Mouse (Mus musculus): ENCODE measurements around the gene Cdc42bpa.

The Cdc42bpa gene

DNA sequence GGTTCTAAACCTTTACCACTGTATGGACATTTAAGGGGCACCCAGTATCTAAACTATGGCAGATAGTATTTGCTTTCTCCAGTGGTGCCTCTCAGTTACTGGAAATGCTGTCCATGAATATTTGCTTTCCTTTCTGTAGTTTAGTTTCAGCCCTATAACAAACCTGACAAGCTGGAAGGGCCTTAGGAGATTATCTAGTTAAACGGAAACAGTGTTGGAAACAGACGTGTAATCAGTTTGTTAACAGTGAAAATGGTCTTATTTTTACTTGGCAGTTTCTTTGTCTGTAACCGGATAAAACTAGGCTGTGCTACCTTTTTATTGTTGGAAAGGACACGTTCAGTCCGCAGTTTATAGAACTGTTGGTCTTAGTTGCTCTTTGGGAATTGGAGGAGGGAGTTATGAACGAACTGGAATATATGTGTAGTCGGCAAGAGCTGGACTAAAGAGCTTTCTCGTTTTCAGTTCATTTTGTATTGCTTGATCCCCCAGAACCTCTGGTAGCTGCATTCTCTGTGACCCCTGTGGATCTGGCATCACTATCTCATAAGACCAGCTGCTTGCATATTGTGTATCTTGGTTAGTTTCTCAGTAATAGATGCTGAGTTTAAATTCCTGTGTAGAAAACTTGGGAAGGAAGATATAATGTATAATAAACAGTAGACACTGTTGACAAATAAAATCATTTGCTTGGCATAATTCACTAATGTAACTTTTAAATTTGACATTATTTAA lies 70.5 kb downstream of the Cdc42bpa start:
- in situ Hi-C loops (cut with MboI; ENCODE audit: low sequenced_read_pairs) = no loop called here

DNA sequence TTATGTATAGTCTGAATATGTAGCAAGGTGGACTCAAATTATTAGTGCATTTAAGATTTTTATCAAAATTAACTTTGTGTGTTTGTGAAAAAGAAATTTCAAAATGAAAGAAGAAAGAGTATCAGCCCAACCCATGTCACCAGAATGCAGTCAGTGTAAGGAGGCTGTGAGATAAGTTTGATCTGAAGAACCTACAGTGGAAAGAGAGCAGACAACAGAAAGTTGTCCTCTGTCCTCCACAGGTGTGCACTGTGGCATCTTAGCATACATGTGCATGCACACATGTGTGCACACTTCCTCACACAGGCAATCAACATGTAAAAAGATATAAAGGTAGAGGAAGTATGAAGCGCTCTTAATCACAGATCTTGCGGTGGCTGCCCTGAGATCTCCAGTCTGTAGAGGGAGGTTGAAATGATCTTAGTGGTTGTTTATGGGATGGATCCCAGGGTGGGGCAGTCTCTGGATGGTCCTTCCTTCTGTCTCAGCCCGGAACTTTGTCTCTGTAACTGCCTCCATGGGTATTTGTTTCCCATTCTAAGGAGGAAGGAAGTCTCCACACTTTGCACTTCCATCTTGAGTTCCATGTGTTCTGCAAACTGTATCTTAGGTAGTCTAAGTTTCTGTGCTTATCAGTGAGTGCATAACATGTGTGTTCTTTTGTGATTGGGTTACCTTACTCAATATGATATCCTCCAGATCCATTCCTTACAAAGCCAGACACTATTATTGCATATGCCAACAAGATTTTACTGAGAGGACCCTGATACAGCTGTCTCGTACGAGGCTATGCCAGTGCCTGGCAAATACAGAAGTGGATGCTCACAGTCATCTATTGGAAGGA lies 71.7 kb downstream of the Cdc42bpa start:
- in situ Hi-C loops (cut with MboI; ENCODE audit: low sequenced_read_pairs) = no loop called here

DNA sequence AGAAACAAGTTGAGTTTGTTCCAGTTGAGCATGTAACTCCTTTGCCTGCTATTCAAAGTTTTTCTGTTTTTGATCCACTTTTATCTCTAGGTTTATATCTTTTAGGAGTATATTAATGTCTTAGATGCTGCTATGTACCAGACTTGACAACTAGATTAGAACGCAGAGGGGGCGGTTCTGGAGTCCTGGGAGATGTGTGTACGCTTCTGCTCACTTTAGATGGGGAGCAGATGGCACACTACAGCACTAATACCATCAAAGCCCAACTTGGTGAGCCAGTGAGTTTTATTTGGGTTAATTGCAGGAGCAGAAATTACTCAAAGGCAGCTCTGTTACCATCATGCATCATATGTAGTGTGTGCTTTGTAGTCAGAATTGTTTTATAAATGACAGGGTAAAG lies 77.2 kb downstream of the Cdc42bpa start:
- in situ Hi-C loops (cut with MboI; ENCODE audit: low sequenced_read_pairs) = no loop called here

DNA sequence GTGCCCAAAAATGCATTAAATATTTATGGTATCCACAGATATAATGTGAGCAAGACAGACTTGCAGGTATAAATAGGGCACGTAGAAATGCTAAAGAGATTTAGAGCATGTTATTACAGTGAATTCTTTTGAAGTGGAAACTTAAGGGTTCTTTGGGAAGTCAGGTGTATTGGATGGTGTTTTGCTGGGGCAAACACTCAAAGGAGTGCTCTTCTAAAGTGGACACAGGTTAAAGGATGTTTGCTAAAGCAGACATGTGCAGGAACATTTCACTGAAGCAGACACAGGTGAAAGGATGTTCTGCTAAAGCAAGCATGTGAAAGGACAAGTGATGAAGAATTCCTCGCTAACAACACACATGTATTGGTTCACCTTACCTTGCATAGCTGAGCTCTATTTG lies 83.9 kb downstream of the Cdc42bpa start:
- in situ Hi-C loops (cut with MboI; ENCODE audit: low sequenced_read_pairs) = no loop called here

DNA sequence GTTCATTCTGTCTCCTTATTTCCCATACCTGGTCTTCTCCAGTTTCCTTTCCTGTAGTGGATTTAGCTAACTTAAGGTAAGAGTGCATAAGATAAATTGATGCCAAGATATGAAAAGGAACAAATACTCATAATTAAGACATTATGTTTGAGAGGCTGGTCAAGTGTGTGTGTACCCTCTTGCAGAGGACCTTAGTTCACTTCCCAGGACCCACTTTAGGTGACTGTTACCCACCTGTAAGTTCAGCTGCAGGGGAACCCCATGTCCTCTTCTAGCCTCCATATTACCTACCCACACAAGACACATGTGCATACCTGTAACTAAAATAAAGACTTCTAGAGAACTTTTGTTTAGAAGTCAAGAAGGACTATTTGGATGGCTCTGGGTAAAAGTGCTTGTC lies 84.9 kb downstream of the Cdc42bpa start:
- in situ Hi-C loops (cut with MboI; ENCODE audit: low sequenced_read_pairs) = no loop called here

DNA sequence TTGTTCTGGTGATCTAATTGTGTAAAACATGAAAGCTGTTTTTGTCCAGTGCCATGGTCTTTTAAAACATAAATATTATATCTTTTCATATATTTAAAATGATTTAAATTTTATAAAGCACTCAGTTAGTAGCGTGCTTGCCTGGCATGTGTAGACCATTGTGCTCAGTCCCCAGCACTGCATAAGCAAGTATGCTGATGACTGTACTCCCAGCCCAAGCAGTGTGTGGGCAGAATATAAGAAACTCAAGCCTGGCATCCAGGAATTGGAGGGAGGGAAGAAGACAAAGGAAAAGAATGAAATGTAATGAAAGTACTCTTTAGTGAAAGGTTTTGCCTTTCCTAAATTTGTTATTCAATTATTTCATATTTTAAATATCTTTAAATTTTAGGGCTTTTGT lies 128.9 kb downstream of the Cdc42bpa start:
- in situ Hi-C loops (cut with MboI; ENCODE audit: low sequenced_read_pairs) = no loop called here

DNA sequence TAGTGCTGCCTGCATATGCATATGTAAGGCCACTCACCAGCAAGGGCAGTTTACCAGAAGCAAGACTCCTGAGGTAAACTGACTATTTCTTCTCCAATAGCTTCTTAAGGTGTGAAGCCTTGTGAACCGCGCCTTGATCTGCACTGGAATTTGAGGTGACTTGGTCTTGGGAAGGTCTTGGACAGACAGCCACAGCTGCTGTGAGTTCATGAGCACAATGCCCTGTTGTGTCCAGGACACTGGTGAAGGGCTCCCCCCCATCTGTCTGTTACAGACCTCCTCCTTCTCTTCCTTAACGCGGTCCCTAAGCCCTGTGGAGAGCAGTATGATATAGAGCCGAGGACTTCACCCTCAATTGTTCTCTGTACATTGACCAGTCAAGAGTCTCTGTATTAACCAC lies 138.2 kb downstream of the Cdc42bpa start:
- in situ Hi-C loops (cut with MboI; ENCODE audit: low sequenced_read_pairs) = no loop called here

DNA sequence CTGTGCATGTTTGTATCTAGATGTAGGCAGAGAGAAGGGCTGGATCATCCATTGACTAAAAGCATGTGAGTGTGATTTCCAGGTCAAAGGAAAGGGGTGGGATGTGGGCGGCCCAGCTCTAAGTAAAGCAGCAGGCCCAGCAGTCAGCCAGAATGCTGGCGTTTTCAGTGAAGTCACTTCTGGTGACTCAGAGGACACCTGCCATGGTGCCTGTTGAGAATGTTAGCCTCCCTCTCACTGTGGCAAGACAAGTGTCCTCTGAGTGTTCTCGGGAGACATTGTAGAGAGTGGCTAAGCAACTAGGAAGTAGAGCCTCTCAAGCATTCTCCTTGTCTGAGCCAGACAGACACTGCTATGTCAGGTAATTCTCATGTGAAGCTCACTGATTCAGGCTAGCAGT lies 144.3 kb downstream of the Cdc42bpa start:
- in situ Hi-C loops (cut with MboI; ENCODE audit: low sequenced_read_pairs) = no loop called here

DNA sequence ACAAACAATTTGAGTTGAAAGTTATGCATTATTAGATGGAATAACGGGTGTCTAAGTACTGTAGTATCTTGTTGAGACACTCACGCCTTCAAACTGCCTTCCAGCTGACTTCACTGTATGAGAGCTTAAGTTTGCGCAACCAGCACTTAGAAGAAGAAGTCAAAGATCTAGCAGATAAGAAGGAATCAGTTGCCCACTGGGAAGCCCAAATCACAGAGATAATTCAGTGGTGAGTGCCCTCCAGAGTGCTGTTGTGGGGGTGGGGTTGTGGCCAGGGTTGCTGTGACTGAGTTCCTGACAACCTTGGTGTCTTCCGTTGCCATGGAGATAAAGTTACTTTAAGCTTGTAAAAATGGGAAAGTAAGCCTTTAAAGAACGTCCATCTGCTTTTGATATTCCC lies 148.8 kb downstream of the Cdc42bpa start:
- in situ Hi-C loops (cut with MboI; ENCODE audit: low sequenced_read_pairs) = no loop called here

DNA sequence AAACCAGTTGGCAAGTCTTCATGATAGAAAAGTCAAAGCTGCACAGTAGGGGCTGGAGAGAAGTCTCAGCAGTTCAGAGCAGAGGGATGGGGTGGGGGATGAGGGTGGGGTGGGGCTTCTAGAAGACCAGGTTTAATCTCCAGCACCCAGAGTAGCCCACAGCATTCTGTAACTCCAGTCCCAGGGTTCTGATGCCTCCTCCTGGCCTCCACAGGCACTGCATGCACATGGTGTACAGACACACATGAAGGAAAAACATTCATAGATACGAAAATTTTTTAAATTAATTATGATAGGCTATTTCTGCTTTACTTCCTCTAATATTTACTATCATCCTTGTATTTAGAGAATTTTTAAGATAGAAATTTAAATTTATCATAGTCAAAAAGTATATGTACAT lies 156.3 kb downstream of the Cdc42bpa start:
- in situ Hi-C loops (cut with MboI; ENCODE audit: low sequenced_read_pairs) = no loop called here

DNA sequence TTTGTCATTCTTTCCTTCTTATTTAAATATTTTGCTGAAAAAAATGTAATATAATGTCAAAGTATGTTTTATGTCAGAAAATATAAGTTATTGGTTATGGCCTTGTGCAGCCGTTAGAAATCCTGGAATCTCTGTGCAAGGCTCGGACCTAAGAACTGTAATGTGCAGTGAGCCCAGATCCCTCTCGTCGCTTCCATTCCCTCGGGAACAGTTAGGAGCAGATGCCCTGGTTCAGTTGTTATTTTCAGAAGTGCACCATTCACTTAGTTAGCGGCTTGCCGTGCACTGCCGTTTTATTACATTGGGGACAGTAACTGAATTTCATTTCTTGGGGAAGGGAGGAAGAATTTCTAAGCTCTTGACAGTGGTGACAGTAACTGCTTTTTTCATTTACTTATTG lies 158.0 kb downstream of the Cdc42bpa start:
- in situ Hi-C loops (cut with MboI; ENCODE audit: low sequenced_read_pairs) = no loop called here

DNA sequence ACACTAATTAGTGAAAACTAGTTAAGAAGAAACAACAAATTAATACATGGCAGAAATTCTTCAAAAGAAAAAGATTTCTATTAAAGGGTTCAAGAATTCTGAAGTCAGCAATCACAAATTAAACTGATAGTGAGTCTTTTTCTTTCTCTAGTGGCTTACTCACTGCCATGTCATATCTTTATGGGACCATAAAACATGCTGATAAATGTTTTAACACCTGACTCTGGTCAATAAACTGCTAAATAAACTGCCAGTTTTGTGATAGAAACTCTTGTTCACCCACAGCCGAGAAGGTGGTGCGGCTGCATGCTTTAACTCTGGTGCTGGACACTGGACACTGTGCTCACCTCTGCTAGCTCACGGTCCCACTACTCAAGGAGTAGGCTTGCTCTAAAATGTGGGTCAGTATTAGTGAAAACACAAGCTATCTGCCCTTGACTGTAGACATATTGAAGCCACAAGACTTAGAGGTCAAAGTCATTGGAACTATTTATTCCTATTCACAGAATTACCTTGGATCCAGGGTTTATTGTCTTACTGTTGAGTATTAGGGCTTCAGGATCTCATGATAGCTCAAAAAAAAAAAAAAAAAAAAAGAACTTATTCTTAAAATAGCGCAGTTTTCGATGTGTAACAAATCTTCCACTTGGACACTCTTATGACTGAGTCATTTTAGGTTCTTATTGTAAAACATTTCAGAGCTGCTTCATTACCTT lies 168.0 kb downstream of the Cdc42bpa start:
- in situ Hi-C loops (cut with MboI; ENCODE audit: low sequenced_read_pairs) = no loop called here

DNA sequence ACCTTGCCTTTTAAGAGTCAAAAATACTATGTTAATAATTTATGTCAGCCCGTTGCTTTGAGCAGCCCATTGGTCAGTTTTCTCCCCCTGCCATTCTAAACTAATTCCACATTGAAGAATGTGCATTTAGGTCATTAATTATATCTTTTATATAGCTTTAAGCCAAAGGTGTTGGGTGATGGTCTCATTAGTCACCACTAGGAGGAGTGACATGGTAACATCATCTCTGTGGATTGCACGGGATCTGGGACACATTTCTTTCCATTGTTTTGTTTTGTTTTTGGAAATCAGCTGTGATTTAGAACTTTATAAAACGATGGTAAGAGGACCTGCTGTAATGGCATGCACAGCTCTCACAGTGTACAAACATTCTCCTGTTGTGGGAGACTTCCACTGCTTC lies 171.1 kb downstream of the Cdc42bpa start:
- in situ Hi-C loops (cut with MboI; ENCODE audit: low sequenced_read_pairs) = no loop called here

DNA sequence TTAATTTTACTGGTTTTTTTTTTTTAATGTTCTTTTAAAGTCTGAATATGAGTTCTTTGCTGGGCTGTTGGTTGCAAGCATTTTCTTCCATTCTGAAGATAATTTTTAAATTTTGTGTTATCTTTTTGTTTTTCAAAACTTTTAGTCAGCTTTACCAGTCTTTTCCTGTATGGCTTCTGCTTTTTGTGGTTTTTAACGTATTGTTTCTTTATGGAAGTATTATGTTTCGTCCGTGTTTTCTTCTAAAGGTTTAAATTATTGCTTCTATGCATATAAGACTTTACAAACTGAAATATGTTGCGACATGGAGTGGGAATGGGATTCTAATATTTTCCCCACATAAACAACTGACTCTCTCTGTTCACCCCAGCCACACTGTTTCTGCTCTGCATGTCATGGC lies 171.9 kb downstream of the Cdc42bpa start:
- in situ Hi-C loops (cut with MboI; ENCODE audit: low sequenced_read_pairs) = no loop called here

DNA sequence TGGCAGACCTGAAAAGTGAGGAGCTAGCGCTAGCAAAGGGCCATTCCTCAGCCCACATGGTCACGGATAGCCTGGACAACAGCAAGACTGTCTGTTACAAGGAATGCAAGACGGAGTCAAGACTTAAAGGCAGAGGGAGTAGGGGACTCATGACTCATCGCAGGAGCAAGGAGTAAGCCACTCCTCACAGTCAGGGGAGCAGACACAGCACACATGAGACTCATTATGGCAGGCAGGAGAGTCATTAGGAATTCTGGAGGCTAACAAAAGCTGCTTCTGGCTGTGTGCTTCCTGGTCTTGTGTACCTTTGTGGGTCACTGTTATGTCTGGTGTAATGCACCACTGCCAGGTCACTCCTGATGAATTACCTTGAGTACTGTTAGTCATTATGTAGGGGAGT lies 178.9 kb downstream of the Cdc42bpa start:
- in situ Hi-C loops (cut with MboI; ENCODE audit: low sequenced_read_pairs) = no loop called here

DNA sequence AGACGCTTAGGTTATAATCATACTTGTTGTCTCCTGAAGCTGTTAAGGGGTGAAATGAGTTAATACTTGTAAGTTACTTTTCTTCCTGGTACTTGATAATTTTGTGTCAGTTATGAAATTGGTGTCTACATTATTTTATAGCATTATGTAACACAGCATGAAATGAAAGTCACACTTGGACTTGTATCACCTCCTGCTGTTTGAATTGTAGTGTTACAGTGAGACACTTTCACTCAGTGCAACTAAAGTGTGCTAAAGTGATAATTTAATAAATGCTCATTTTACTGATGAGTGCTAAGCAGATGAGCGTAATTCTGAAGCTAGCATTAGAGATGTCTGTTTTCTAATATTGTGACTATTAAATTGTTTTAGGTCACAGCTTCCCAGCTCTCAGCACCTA lies 180.7 kb downstream of the Cdc42bpa start:
- in situ Hi-C loops (cut with MboI; ENCODE audit: low sequenced_read_pairs) = no loop called here

DNA sequence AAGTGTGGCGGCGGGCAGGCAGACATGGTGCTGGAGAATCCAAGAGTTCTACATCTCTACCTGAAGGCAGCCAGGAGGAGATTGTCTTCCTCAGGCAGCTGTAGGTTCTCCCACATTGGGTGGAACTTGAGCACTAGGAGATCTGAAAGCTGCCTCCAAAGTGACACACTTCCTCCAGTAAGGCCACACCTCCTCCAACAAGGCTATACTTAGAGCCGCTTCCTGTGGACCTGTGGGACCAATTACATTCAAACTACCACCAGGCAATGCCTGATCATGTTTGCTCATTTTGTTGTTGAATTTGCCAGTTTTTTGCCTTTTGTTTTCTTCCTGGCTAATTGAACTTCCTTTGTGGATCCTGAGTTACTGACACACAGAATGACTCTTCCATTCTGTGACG lies 187.8 kb downstream of the Cdc42bpa start:
- in situ Hi-C loops (cut with MboI; ENCODE audit: low sequenced_read_pairs) = no loop called here

DNA sequence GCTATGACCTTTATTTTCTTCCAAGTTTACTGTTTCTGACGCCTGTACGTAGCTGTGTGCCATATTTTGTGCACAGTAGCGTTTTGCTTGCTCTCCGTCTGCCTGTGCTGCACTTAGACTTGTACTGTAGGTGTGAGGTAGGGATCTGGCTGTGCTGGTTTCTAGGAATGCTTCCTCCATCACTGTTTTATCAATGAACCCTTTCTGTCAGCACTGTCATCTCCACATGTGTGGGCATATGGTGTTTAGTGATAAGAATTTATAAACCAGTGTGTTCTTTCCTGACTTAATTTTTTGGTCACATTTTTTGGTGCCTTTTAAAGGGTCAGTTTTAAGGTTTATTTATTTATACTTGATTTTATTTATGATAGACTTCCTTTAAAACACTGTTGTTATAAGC lies 188.3 kb downstream of the Cdc42bpa start:
- in situ Hi-C loops (cut with MboI; ENCODE audit: low sequenced_read_pairs) = no loop called here

DNA sequence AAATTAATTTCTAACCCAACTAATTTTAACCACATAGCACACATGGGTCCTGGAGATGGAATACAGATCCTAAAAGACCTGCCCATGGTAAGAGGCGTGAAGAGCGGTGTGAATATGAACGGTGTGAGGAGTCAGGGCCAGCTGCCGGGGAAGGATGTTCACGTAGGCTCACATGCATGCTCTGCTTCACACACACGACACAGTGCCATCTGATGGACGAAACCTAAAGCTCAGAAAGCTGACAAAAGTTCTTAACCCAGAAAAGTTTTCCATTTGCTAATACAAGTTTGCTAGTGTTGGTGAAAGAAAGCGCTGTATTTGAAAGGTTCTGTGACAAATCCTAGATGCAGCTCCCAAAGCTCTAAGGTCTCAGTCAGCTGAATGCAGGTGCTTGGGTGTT lies 190.9 kb downstream of the Cdc42bpa start:
- in situ Hi-C loops (cut with MboI; ENCODE audit: low sequenced_read_pairs) = loop anchor here (25.0 kb wide), 1 partner anchor 289 kb away; no protein-coding TSS in a partner anchor

DNA sequence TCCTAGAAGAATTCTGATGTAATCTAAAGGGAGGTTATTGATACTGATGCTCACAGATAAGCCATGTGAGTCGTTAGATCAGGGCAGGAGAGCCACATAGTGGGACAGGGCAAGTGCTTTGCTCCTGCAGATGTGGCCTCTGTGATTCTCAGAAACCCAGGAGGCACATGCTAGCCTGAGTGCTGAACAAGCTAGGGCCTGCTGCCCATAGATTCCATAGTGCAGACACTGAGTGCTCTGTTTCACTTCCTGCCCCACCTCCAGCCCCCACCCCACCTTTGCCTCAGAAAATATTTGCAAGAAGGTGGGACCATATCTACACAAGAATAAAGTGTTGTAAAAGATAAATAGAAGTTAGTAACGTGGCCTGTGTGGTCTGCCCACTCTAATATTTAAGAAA lies 198.4 kb downstream of the Cdc42bpa start:
- in situ Hi-C loops (cut with MboI; ENCODE audit: low sequenced_read_pairs) = loop anchor here (25.0 kb wide), 1 partner anchor 296 kb away; no protein-coding TSS in a partner anchor

DNA sequence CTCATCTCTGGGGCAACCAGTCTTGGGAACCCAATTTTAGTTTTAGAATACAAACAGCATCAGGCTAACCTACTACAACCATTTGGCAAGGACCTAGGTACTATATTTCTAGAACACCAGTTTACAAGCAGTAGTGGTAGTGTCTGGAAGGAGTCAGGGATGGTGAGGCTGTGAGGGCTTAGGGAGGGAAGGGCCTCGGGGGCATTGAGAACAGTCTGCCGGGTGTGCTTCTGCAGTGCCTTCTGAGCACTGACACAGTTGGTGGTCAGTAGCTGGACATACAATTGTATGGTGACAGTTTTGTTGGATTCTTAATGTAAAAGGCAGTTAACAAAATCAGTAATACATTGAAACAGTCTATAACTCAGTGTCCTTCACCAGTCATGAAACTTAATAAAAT lies 200.3 kb downstream of the Cdc42bpa start:
- in situ Hi-C loops (cut with MboI; ENCODE audit: low sequenced_read_pairs) = loop anchor here (25.0 kb wide), 1 partner anchor 298 kb away; no protein-coding TSS in a partner anchor

All from CH12F3 (cell line).